Mouse (Mus musculus) hindbrain, embryonic 14.5 days (tissue): Measurements from ENCODE around the gene Tnni3k. TPM values are rescaled to one million over a fixed set of nuclear protein-coding genes. Genes with fewer than 3 reads are reported as not detected.
"Not testable (repeated sequence)": the region's sequence is repeated elsewhere in the genome, so short reads cannot be mapped to it uniquely, and the experiment has no call there.

ENCODE experiments used
- ATAC-seq: fragments of 200-750 bp; cut with Nextera tagmentation; 2 replicates; pipeline ENCODE4 v1.8.0; 2017; ENCODE audit warnings: moderate number of reproducible peaks, mild to moderate bottlenecking, moderate TSS enrichment, moderate library complexity; ENCODE audit not compliant: low FRiP score
- DNase-seq: peaks from one replicate; pipeline ENCODE4 v3.0.0-alpha.2; 2015; ENCODE audit warnings: low spot score
- H3K27ac ChIP-seq: fragments of 300-500 bp; sonication (generic); 2 replicates; pipeline ENCODE4 v1.5.1; 2014; ENCODE audit warnings: mild to moderate bottlenecking, moderate library complexity
- H3K27me3 ChIP-seq: fragments of 300-500 bp; sonication (generic); 2 replicates; pipeline ENCODE4 v1.6.1; 2014; ENCODE audit warnings: mild to moderate bottlenecking, low read length, mixed read lengths; ENCODE audit not compliant: control insufficient read depth, insufficient read depth
- H3K36me3 ChIP-seq: fragments of 300-500 bp; sonication (generic); replicated peaks from 2 replicates; pipeline ENCODE4 v1.6.1; 2014; ENCODE audit not compliant: control insufficient read depth, insufficient read depth
- H3K4me1 ChIP-seq: fragments of 300-500 bp; sonication (generic); replicated peaks from 2 replicates; pipeline ENCODE4 v1.6.1; 2014; ENCODE audit warnings: antibody characterized with exemption, low read length, mixed read lengths; ENCODE audit not compliant: control insufficient read depth, insufficient read depth
- H3K4me2 ChIP-seq: fragments of 300-500 bp; sonication (generic); replicated peaks from 2 replicates; pipeline ENCODE4 v1.6.1; 2014; ENCODE audit warnings: mild to moderate bottlenecking, moderate library complexity
- H3K4me3 ChIP-seq: fragments of 300-500 bp; sonication (generic); replicated peaks from 2 replicates; pipeline ENCODE4 v1.5.1; 2014; ENCODE audit warnings: mild to moderate bottlenecking, low read length
- H3K9ac ChIP-seq: fragments of 300-500 bp; sonication (generic); 2 replicates; pipeline ENCODE4 v1.6.1; 2014
- H3K9me3 ChIP-seq: fragments of 300-500 bp; sonication (generic); 2 replicates; pipeline ENCODE4 v1.6.1; 2016; ENCODE audit warnings: low read length; ENCODE audit not compliant: control insufficient read depth
- WGBS: fragments of 180-500 bp; shearing (Covaris S2); extraction: QIAGEN DNeasy Blood & Tissue Kit; methylation state at CpG from one replicate; pipeline ENCODE4 v1.1.7; 2014; 5-methylcytosine and 5-hydroxymethylcytosine counted together
- polyA plus RNA-seq: library from polyadenylated mRNA; unstranded; fragments of >200 nt; fragmentation: Nextera tagmentation; extraction: Ambion mirVana; gene quantifications from 2 replicates; pipeline ENCODE4 v1.2.1, GENCODE M21; 2014

The Tnni3k gene
- polyA plus RNA-seq, 1 experiment from 2014 or later: 0.24 TPM

GRCm38 (mm10) chr3:154819684-154820083 lies 235.5 kb downstream of the Tnni3k start:
- not testable (repeated sequence) for H3K9me3 ChIP-seq, H3K4me2 ChIP-seq, H3K9ac ChIP-seq, H3K36me3 ChIP-seq, DNase-seq, H3K4me3 ChIP-seq, H3K27me3 ChIP-seq, H3K27ac ChIP-seq, ATAC-seq
- 16% methylated on average over 5 of the region's 5 CpGs for WGBS
- H3K4me1 ChIP-seq: peaks cover 16% of the 10 kb centered on the region; the same call in 1 of the 2 replicates

GRCm38 (mm10) chr3:154817732-154818131 lies 237.5 kb downstream of the Tnni3k start:
- peak; percentile 81 for DNase-seq
- peak overlapping the region; percentile 71 for H3K27ac ChIP-seq

GRCm38 (mm10) chr3:154816801-154817625 lies 238.2 kb downstream of the Tnni3k start:
- peak; percentile 76 for ATAC-seq
- Histone ChIP-seq H3K4me3 (peak overlapping the region; percentile 15), H3K4me2 (peak overlapping the region; percentile 42), H3K9me3 (no peaks in the 10 kb centered on the region), H3K9ac (peak overlapping the region; percentile 32; the same call in 1 of the 2 replicates), H3K27ac (peak overlapping the region; percentile 71), H3K27me3 (no peaks in the 10 kb centered on the region), H3K36me3 (no peaks in the 10 kb centered on the region), H3K4me1 (peaks cover 16% of the 10 kb centered on the region; the same call in 1 of the 2 replicates)
- WGBS: 22% methylated on average over 19 of the region's 19 CpGs
- DNase-seq: peak; percentile 61

More at GRCm38 (mm10) chr3:154817732-154818131, 237.5 kb downstream of the Tnni3k start:
- 5% methylated on average over 7 of the region's 7 CpGs for WGBS
- Histone ChIP-seq H3K4me1 (peaks cover 16% of the 10 kb centered on the region; the same call in 1 of the 2 replicates), H3K27me3 (no peaks in the 10 kb centered on the region), H3K36me3 (no peaks in the 10 kb centered on the region), H3K4me2 (peak overlapping the region; percentile 42), H3K9me3 (no peaks in the 10 kb centered on the region), H3K4me3 (peak overlapping the region; percentile 15; the same call in 1 of the 2 replicates), H3K9ac (peak overlapping the region; percentile 32; the same call in 1 of the 2 replicates)
- peak; percentile 53; the same call in 1 of the 2 replicates for ATAC-seq

GRCm38 (mm10) chr3:154816231-154816630 lies 239.0 kb downstream of the Tnni3k start:
- H3K4me1 ChIP-seq: peaks cover 18% of the 10 kb centered on the region
- 0 out of 2 replicates have a peak overlapping the region, but pooled peaks have one; percentile 9 for H3K9ac ChIP-seq
- H3K4me2 ChIP-seq: no peak overlapping the region
- no peaks in the 10 kb centered on the region for H3K36me3 ChIP-seq
- 57% methylated on average over 3 of the region's 3 CpGs for WGBS
- H3K27me3 ChIP-seq: no peaks in the 10 kb centered on the region
- H3K27ac ChIP-seq: peak overlapping the region; percentile 71
- DNase-seq (no peak), ATAC-seq (no peak)
- H3K9me3 ChIP-seq: no peaks in the 10 kb centered on the region
- H3K4me3 ChIP-seq: no peak overlapping the region

- Histone ChIP-seq H3K4me2 (no peak overlapping the region), H3K36me3 (no peaks in the 10 kb centered on the region), H3K9ac (no peak overlapping the region), H3K27ac (no peak overlapping the region; the same call in 1 of the 2 replicates), H3K9me3 (no peaks in the 10 kb centered on the region), H3K4me1 (peaks cover 24% of the 10 kb centered on the region), H3K27me3 (no peaks in the 10 kb centered on the region), H3K4me3 (no peak overlapping the region)
- WGBS: 63% methylated on average over 2 of the region's 2 CpGs
- no peak for DNase-seq
- no peak for ATAC-seq
Observed at GRCm38 (mm10) chr3:154815606-154816005, 239.6 kb downstream of the Tnni3k start.

- H3K36me3 ChIP-seq: no peaks in the 10 kb centered on the region
- no peak overlapping the region for H3K27ac ChIP-seq
- H3K9me3 ChIP-seq: no peaks in the 10 kb centered on the region
- 75% methylated on average over 1 of the region's 1 CpGs for WGBS
- H3K9ac ChIP-seq: no peak overlapping the region
- no peaks in the 10 kb centered on the region for H3K27me3 ChIP-seq
- DNase-seq: no peak
- no peak overlapping the region for H3K4me3 ChIP-seq
- H3K4me2 ChIP-seq: no peak overlapping the region
- peaks cover 30% of the 10 kb centered on the region for H3K4me1 ChIP-seq
- ATAC-seq: no peak
Observed at GRCm38 (mm10) chr3:154812893-154813292, 242.3 kb downstream of the Tnni3k start.

GRCm38 (mm10) chr3:154811833-154812232 lies 243.4 kb downstream of the Tnni3k start:
- ATAC-seq (no peak), DNase-seq (no peak)
- Histone ChIP-seq H3K36me3 (no peaks in the 10 kb centered on the region), H3K9ac (no peak overlapping the region), H3K4me1 (peaks cover 29% of the 10 kb centered on the region), H3K9me3 (no peaks in the 10 kb centered on the region), H3K4me2 (no peak overlapping the region), H3K27me3 (no peaks in the 10 kb centered on the region), H3K27ac (no peak overlapping the region), H3K4me3 (no peak overlapping the region)
- WGBS: 70% methylated on average over 9 of the region's 9 CpGs

GRCm38 (mm10) chr3:154811281-154811680 lies 243.9 kb downstream of the Tnni3k start:
- Histone ChIP-seq H3K4me3 (no peak overlapping the region), H3K27me3 (no peaks in the 10 kb centered on the region), H3K9me3 (no peaks in the 10 kb centered on the region), H3K4me1 (peaks cover 30% of the 10 kb centered on the region), H3K36me3 (no peaks in the 10 kb centered on the region), H3K4me2 (0 out of 2 replicates have a peak overlapping the region, but pooled peaks have one; percentile 15), H3K27ac (peak overlapping the region; percentile 56; the same call in 1 of the 2 replicates), H3K9ac (peak overlapping the region; percentile 32; the same call in 1 of the 2 replicates)
- DNase-seq (no peak), ATAC-seq (no peak)
- 17% methylated on average over 9 of the region's 9 CpGs for WGBS

GRCm38 (mm10) chr3:154810273-154810870 lies 244.8 kb downstream of the Tnni3k start:
- Histone ChIP-seq H3K9ac (peak overlapping the region; percentile 32; the same call in 1 of the 2 replicates), H3K4me3 (no peak overlapping the region), H3K9me3 (no peaks in the 10 kb centered on the region), H3K27ac (peak overlapping the region; percentile 56), H3K27me3 (no peaks in the 10 kb centered on the region), H3K36me3 (no peaks in the 10 kb centered on the region), H3K4me1 (peaks cover 26% of the 10 kb centered on the region), H3K4me2 (no peak overlapping the region)
- 57% methylated on average over 7 of the region's 7 CpGs for WGBS
- DNase-seq (no peak), ATAC-seq (no peak)
